Mouse (Mus musculus): ENCODE measurements around the gene Sez6l2.

DNA sequence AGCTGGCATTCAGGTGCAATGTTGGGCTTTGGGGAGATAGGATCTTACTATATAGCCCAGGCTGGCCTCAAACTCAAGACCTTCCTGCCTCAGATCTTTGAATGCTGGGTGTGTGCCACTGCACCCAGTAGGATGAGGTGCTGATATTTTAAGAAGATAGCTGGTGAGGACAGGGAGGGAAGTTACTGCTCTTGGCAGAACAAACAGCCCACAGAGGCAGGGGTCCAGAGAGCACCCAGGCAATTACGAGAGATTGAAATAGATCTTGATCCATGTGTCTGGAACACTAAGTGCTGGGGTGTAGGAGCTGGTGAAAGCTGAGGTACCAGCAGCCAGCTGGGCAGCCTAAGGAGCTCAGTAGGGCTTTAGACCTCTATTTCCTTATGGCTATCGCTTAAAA, 31.2 kb downstream of the Sez6l2 start:
- TF ChIP-seq POLR2A (IDR thresholded peaks at IDR 0.05; ENCODE audit: borderline replicate concordance, low read depth, low read length) (no peak), CTCF (IDR thresholded peaks at IDR 0.05; ENCODE audit: low read depth, low read length) (no peak)
